Mouse (Mus musculus) testis, adult 2 months (tissue): ENCODE data around the gene Rab6a. TPM values are rescaled to one million over a fixed set of nuclear protein-coding genes. Genes with fewer than 3 reads are reported as not detected.

ENCODE experiments used
- H3K27ac ChIP-seq: fragments of 200-500 bp; 2 replicates; pipeline ENCODE4 v1.5.1; 2012; ENCODE audit warnings: low read depth, low read length; ENCODE audit not compliant: control insufficient read depth, insufficient read depth
- H3K27me3 ChIP-seq: fragments of 200-500 bp; 2 replicates; pipeline ENCODE4 v1.6.1; 2012; ENCODE audit warnings: mild to moderate bottlenecking, low read length, moderate library complexity; ENCODE audit not compliant: control insufficient read depth, insufficient read depth
- H3K36me3 ChIP-seq: fragments of 200-500 bp; 2 replicates; pipeline ENCODE4 v1.6.1; 2012; ENCODE audit warnings: mild to moderate bottlenecking, low read length; ENCODE audit not compliant: control insufficient read depth, insufficient read depth
- H3K4me1 ChIP-seq: fragments of 200-500 bp; 2 replicates; pipeline ENCODE4 v1.6.1; 2012; ENCODE audit warnings: low read length; ENCODE audit not compliant: control insufficient read depth, insufficient read depth
- H3K4me3 ChIP-seq: fragments of 200-500 bp; 2 replicates; pipeline ENCODE4 v1.5.1; 2012; ENCODE audit warnings: low read depth, mild to moderate bottlenecking, low read length, moderate library complexity, mixed read lengths; ENCODE audit not compliant: control insufficient read depth
- CTCF ChIP-seq: fragments of 200-500 bp; IDR thresholded peaks from 2 replicates; pipeline ENCODE4 v1.5.1; 2012; ENCODE audit warnings: low read depth, mild to moderate bottlenecking, inconsistent platforms, low read length, moderate library complexity; ENCODE audit not compliant: control insufficient read depth, insufficient read depth, insufficient replicate concordance
- POLR2A ChIP-seq: fragments of 200-500 bp; IDR thresholded peaks from 2 replicates; pipeline ENCODE4 v1.6.1; 2012; ENCODE audit warnings: low read depth, mild to moderate bottlenecking, inconsistent platforms, low read length, moderate library complexity; ENCODE audit not compliant: control insufficient read depth
- polyA plus RNA-seq: library from polyadenylated mRNA; depleted of rRNA; stranded (reverse); fragments of >200 nt; gene quantifications from 2 replicates; pipeline ENCODE4 v1.2.3, GENCODE M21; 2012

Rab6a gene
- polyA plus RNA-seq, 1 experiment: 17.2 TPM

DNA sequence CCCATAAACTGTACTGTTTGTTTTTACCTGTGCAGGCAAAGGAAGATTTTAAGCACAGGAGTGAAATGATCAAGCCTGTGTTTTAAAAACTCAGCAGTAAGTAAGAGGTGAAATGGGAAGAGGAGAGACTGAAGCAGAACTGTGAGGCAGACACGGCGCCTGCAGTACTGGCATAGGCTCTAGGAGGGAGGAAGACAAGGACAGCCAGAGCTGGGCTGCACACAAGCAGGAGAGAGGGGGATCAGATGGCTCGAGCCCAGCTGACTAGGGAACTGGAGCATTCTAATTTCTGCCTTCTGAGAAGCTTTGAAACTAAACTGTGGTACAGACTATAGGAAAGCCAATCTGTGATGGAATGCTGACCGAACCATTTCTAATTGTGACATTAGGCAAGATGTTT is 34.5 kb upstream of the Rab6a start:
- H3K27ac ChIP-seq: no peak overlapping the region
- no peak overlapping the region for H3K4me3 ChIP-seq
- H3K27me3 ChIP-seq: no peaks in the 10 kb centered on the region
- no peaks in the 10 kb centered on the region for H3K36me3 ChIP-seq
- no peaks in the 10 kb centered on the region for H3K4me1 ChIP-seq
- no peak for TF ChIP-seq POLR2A

DNA sequence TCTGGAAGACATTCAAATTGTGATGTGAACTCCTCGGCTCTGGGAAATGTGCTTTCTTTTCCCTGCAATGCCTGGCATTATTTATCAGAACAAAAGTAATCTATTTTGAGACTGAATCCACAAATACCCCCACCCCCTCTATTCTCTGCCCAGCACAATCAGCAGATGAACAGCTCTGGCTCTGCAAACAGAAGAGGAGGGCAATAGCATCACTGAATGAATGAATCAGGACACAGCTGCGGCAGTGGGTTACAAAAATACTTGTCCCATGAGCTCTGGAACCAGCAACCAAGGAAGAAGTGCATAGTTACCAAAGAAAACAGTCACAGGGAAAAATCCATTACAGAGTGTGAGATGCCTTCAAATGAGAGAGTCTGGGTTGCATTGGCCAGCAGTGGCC is 28.4 kb upstream of the Rab6a start:
- Histone ChIP-seq H3K27ac (no peak overlapping the region), H3K4me3 (no peak overlapping the region), H3K27me3 (no peaks in the 10 kb centered on the region), H3K4me1 (no peaks in the 10 kb centered on the region; the same call in 1 of the 2 replicates), H3K36me3 (no peaks in the 10 kb centered on the region)
- TF ChIP-seq POLR2A: no peak
- TF ChIP-seq CTCF: no peak

DNA sequence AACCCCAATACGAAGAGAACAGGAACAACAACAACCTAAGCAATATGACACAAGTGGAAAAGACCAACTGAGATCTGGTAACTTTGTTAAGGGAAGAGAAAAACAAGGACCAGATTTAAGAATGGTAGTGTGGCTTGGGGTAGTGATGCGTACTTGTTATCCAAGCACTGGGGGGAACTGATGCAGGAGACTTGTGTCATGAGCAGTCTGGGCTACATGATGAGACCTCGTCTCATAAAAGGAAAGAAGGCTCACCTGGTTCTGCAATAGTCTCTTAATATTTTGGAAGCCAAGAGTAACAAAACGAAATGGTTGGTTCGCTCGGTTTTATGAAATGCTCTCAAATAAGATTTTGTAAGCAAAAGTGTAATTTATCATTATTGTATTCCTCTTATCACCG is 25.0 kb upstream of the Rab6a start:
- TF ChIP-seq CTCF: no peak
- H3K4me3 ChIP-seq: peak overlapping the region; percentile 98; the same call in 1 of the 2 replicates
- no peaks in the 10 kb centered on the region; the same call in 1 of the 2 replicates for H3K4me1 ChIP-seq

DNA sequence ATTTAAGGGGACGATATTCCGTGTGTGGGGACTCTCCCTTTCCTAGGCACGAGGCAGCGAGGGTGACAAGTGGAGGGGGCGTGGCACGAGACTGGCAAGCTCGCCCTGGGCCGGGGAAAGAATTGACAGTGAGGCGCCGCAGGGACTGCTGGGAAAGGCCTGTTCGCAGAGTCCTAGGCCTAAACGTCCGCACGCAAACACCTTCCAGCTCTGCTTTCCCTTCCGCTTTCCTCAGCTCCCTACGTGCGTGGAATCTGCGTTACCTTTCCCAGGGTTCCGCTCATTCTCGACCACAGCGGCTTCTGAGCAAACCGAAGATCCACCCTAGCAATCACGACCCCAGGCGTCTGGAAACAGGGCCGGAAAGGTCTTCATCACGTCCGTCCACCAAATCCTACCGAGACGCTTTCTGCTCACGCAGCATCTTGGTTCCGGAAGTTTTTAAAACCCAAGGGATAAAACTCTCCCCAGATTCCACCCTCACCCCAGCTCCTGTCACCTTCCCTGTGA is 24.4 kb upstream of the Rab6a start:
- TF ChIP-seq POLR2A (peak; percentile 60), CTCF (no peak)
- Histone ChIP-seq H3K4me3 (peak overlapping the region; percentile 98), H3K27ac (peak overlapping the region; percentile 98), H3K27me3 (no peaks in the 10 kb centered on the region), H3K4me1 (no peaks in the 10 kb centered on the region; the same call in 1 of the 2 replicates), H3K36me3 (no peaks in the 10 kb centered on the region)

More for the DNA sequence above, 25.0 kb upstream of the Rab6a start:
- Histone ChIP-seq H3K36me3 (no peaks in the 10 kb centered on the region), H3K27me3 (no peaks in the 10 kb centered on the region), H3K27ac (no peak overlapping the region)

DNA sequence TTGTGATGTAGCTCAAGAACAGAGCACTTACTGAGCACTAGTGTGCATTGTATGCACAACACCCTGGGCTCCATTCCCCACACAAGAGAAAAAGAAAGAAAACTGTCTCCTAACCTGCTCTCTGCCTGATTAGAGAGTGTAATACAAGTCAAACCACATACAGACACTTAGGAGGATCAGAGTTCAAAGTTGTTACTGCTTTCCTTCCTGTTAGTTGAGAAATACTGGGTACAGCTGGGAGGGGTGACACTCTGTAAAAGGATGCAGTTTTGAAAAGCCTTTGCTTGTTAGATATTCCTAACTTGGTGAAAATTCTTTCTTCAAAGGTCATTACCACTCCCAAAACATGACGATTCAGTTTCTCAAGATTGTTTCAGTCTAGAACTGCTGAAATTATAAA is 17.4 kb upstream of the Rab6a start:
- H3K36me3 ChIP-seq: no peaks in the 10 kb centered on the region
- peaks cover 7% of the 10 kb centered on the region for H3K4me1 ChIP-seq
- no peak overlapping the region for H3K4me3 ChIP-seq
- H3K27me3 ChIP-seq: no peaks in the 10 kb centered on the region
- H3K27ac ChIP-seq: no peak overlapping the region
- no peak for TF ChIP-seq POLR2A
- no peak for TF ChIP-seq CTCF

DNA sequence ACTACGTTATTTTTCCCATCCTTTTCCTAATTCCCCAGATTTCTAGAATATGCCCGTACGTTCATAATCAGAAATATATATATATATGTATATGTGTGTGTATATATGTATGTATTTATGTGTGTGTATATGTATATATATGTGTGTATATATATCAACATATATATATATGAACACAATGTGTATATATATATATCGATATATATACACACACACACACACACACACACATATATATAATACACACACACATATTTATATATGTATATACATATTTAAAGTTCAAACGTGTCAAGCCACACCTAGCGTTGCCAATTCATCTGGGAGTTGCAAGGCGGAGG is 16.7 kb upstream of the Rab6a start:
- Histone ChIP-seq H3K4me1 (peaks cover 7% of the 10 kb centered on the region), H3K27me3 (no peaks in the 10 kb centered on the region), H3K36me3 (no peaks in the 10 kb centered on the region), H3K4me3 (peak overlapping the region; percentile 89), H3K27ac (peak overlapping the region; percentile 73)
- TF ChIP-seq POLR2A (no peak), CTCF (no peak)

DNA sequence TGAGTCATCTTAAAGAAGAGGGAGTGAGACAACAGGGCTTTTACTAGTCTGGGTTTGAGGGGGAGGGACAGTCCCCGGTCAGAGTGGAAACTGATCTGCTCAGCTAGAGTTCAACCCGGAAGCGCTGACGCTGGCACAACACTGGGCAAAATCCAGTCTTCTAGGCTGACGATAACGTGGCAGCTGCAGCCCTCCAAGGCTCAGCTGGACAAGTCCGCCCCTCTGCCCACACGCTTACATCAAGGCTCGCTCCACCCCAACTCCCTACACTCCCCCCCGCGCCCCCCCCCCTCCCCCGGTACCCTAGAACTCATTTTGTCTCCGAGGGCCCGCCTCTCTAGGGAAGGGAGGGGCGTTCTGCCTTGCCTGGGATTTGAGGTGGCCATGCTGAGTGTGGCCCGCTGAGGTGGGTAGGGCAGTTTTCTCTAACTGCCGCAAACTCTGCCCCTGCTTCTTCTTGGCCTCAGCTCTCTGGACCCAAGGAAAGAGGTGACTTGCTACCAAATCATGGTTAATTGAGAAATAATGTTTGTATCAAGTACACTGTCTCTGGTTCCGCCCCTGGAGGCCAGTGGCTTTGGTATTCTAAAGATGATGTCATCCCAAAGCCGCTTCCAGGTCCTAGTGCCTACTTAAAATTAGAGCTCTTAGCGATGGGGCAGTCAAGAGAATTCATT is 16.2 kb upstream of the Rab6a start:
- TF ChIP-seq POLR2A (peak; percentile 77), CTCF (no peak)

DNA sequence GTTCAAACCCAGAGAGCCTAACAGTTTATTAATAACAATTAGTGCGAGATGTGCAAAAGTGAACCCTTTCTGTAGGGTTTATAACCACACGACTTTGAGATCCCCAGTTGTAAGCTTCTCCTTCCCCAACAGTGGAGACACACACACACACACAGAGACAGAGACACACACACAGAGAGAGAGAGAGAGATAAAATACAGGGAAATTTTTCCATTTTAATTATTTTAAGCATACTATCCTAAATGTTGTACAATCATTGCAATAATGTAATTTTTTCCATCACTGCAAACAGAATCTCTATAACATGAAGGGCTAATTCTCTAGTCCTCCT is 15.7 kb upstream of the Rab6a start:
- peaks cover 7% of the 10 kb centered on the region for H3K4me1 ChIP-seq
- no peaks in the 10 kb centered on the region for H3K36me3 ChIP-seq
- H3K27ac ChIP-seq: peak overlapping the region; percentile 96; the same call in 1 of the 2 replicates
- TF ChIP-seq CTCF (no peak), POLR2A (no peak)
- no peak overlapping the region for H3K4me3 ChIP-seq
- no peaks in the 10 kb centered on the region for H3K27me3 ChIP-seq

More for the DNA sequence above, 16.2 kb upstream of the Rab6a start:
- Histone ChIP-seq H3K4me3 (peak overlapping the region; percentile 89), H3K36me3 (no peaks in the 10 kb centered on the region), H3K27ac (peak overlapping the region; percentile 96), H3K27me3 (no peaks in the 10 kb centered on the region), H3K4me1 (peaks cover 7% of the 10 kb centered on the region)

DNA sequence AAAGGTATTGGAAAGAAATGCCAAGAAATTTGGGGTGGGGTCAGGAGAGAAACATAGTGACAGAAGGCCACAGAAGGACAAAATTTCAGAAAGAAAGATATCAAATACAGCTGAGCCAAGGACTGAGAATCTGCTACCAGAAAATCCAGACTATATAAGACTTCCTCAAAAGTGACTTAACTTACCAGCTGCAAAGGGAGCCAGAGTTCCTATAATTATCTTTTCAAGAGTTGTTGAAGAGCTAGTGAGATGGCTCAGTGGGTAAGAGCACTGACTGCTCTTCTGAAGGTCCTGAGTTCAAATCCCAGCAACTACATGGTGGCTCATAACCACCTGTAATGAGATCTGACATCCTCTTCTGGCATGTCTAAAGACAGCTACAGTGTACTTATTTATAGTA is 13.9 kb upstream of the Rab6a start:
- Histone ChIP-seq H3K27me3 (no peaks in the 10 kb centered on the region), H3K4me1 (peaks cover 7% of the 10 kb centered on the region), H3K4me3 (no peak overlapping the region), H3K36me3 (no peaks in the 10 kb centered on the region), H3K27ac (no peak overlapping the region)
- TF ChIP-seq POLR2A (no peak), CTCF (no peak)
